Mouse (Mus musculus) midbrain, postnatal 0 days (tissue): ENCODE data around the gene Gm20388. TPM values are rescaled to one million over a fixed set of nuclear protein-coding genes. Genes with fewer than 3 reads are reported as not detected.

Source experiments
- ATAC-seq: fragments of 200-750 bp; cut with Nextera tagmentation; 2 replicates; pipeline ENCODE4 v1.8.0; 2017; ENCODE audit warnings: moderate number of reproducible peaks, mild to moderate bottlenecking, moderate TSS enrichment, moderate library complexity; ENCODE audit not compliant: low FRiP score
- DNase-seq: peaks from one replicate; pipeline ENCODE4 v3.0.0-alpha.2; 2015; ENCODE audit warnings: low spot score
- H3K27ac ChIP-seq: fragments of 300-500 bp; sonication (generic); 2 replicates; pipeline ENCODE4 v1.5.1; 2014; ENCODE audit warnings: low read depth, mild to moderate bottlenecking, low read length, mixed read lengths
- H3K27me3 ChIP-seq: fragments of 300-500 bp; sonication (generic); 2 replicates; pipeline ENCODE4 v1.6.1; 2014; ENCODE audit warnings: low read length, control low read depth, mixed read lengths; ENCODE audit not compliant: insufficient read depth
- H3K36me3 ChIP-seq: fragments of 300-500 bp; sonication (generic); 2 replicates; pipeline ENCODE4 v1.6.1; 2014; ENCODE audit warnings: low read length, control low read depth, mixed read lengths; ENCODE audit not compliant: insufficient read depth
- H3K4me1 ChIP-seq: fragments of 300-500 bp; sonication (generic); 2 replicates; pipeline ENCODE4 v1.6.1; 2014; ENCODE audit warnings: mild to moderate bottlenecking, control low read depth, antibody characterized with exemption, low read length, mixed read lengths; ENCODE audit not compliant: insufficient read depth
- H3K4me2 ChIP-seq: fragments of 300-500 bp; sonication (generic); 2 replicates; pipeline ENCODE4 v1.6.1; 2014; ENCODE audit warnings: low read depth, mild to moderate bottlenecking, low read length, mixed read lengths; ENCODE audit not compliant: poor library complexity, severe bottlenecking
- H3K4me3 ChIP-seq: fragments of 300-500 bp; sonication (generic); 2 replicates; pipeline ENCODE4 v1.5.1; 2014; ENCODE audit warnings: low read depth, mild to moderate bottlenecking, low read length, moderate library complexity
- H3K9ac ChIP-seq: fragments of 300-500 bp; sonication (generic); replicated peaks from 2 replicates; pipeline ENCODE4 v1.6.1; 2014; ENCODE audit warnings: mild to moderate bottlenecking, low read length, moderate library complexity, mixed read lengths; ENCODE audit not compliant: poor library complexity, severe bottlenecking
- H3K9me3 ChIP-seq: fragments of 300-500 bp; sonication (generic); 2 replicates; pipeline ENCODE4 v1.6.1; 2016; ENCODE audit warnings: low read length, control low read depth
- CTCF ChIP-seq: IDR thresholded peaks from 2 replicates; pipeline ENCODE4 v1.5.1; 2016; ENCODE audit warnings: antibody characterized with exemption, mild to moderate bottlenecking
- whole genome bisulfite sequencing: fragments of 180-500 bp; shearing (Covaris S2); extraction: QIAGEN DNeasy Blood & Tissue Kit; methylation state at CpG from one replicate; pipeline ENCODE4 v1.1.7; 2014; 5-methylcytosine and 5-hydroxymethylcytosine counted together
- polyA plus RNA-seq: library from polyadenylated mRNA; unstranded; fragments of >200 nt; fragmentation: Nextera tagmentation; extraction: Ambion mirVana; gene quantifications from 2 replicates; pipeline ENCODE4 v1.2.1, GENCODE M21; 2015
- total RNA-seq: library from RNA; depleted of rRNA; stranded (reverse); fragments of >200 nt; gene quantifications from 2 replicates; pipeline ENCODE4 v1.2.3, GENCODE M21; 2014

The Gm20388 gene
- total and polyA plus RNA-seq, 2 experiments from 2014 or later = 74.2 TPM; not detected in 1

DNA sequence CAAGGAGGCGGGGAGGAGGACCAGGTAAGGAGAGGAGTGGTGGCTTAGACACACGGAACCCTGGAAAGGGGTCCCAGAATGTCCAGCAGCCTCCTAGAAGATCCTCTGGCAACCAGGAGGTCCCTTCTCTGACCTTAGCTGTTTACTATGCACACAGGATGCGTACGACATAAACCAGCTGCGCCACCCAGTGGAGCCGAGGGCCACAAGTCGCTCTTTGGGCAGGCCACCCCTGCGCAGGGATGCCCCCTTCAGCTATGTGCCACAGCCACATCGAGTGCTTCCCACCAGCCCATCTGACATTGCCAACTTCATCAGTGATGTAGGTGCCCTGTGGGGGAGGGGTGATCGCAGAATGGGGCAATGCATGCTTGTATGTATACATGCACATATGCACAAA is 2954.8 kb downstream of the Gm20388 start:
- Histone ChIP-seq H3K27me3 (no peaks in the 10 kb centered on the region), H3K4me2 (peak overlapping the region; percentile 43), H3K36me3 (no peaks in the 10 kb centered on the region), H3K9ac (no peak overlapping the region), H3K4me3 (peak overlapping the region; percentile 26), H3K4me1 (no peaks in the 10 kb centered on the region), H3K27ac (no peak overlapping the region), H3K9me3 (0 out of 2 replicates have a peak, but pooled peaks cover 3% of the 10 kb centered on the region)
- peak; percentile 64 for TF ChIP-seq CTCF
- DNase-seq (peak; percentile 51), ATAC-seq (no peak)
- 59% methylated on average over 10 of the region's 10 CpGs for WGBS

GRCm38 (mm10) chr8:122866231-122866630 is 2955.6 kb downstream of the Gm20388 start:
- Histone ChIP-seq H3K4me1 (no peaks in the 10 kb centered on the region), H3K36me3 (no peaks in the 10 kb centered on the region), H3K4me2 (no peak overlapping the region), H3K27ac (no peak overlapping the region), H3K9ac (no peak overlapping the region), H3K9me3 (0 out of 2 replicates have a peak, but pooled peaks cover 3% of the 10 kb centered on the region), H3K4me3 (no peak overlapping the region), H3K27me3 (no peaks in the 10 kb centered on the region)
- no peak for ATAC-seq
- no peak for DNase-seq
- TF ChIP-seq CTCF = no peak
- 87% methylated on average over 8 of the region's 8 CpGs for WGBS

- Histone ChIP-seq H3K27ac (no peak overlapping the region), H3K27me3 (no peaks in the 10 kb centered on the region), H3K4me2 (no peak overlapping the region), H3K36me3 (no peaks in the 10 kb centered on the region), H3K9ac (no peak overlapping the region), H3K9me3 (0 out of 2 replicates have a peak, but pooled peaks cover 3% of the 10 kb centered on the region), H3K4me3 (no peak overlapping the region), H3K4me1 (no peaks in the 10 kb centered on the region)
- WGBS = 81% methylated on average over 6 of the region's 6 CpGs
- no peak for ATAC-seq
- TF ChIP-seq CTCF = no peak
- DNase-seq = no peak
Measured at GRCm38 (mm10) chr8:122867982-122868381, 2957.3 kb downstream of the Gm20388 start.

DNA sequence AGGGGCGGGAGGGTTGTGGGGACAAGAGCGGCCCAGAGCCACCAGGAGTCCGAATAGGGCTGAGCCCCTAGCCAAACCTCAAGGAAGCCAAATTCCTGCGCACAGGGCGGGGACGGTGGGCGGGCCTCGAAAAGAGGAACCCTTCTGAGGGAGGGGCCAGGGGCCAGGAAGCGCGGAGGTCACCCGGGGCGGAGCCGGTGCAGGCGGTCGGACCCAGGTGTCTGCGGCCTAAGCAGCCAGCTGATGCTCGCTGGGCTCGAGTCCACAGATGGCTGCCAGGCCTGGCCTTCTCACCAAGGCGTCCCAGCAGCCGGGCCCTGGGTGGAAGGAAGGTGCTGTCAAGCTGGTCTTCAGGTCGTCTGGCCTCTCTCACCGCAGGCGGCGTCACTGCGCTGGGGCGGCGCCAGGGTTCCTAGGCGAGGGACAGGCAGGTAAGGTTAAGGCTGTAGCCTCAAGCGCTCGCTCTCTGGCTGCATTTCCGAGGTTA is 2959.8 kb downstream of the Gm20388 start:
- DNase-seq (no peak), ATAC-seq (no peak)
- 13% methylated on average over 31 of the region's 31 CpGs for WGBS

GRCm38 (mm10) chr8:122871663-122872062 is 2961.0 kb downstream of the Gm20388 start:
- Histone ChIP-seq H3K4me3 (no peak overlapping the region), H3K36me3 (no peaks in the 10 kb centered on the region), H3K27me3 (no peaks in the 10 kb centered on the region), H3K4me1 (no peaks in the 10 kb centered on the region), H3K27ac (no peak overlapping the region), H3K4me2 (no peak overlapping the region), H3K9me3 (no peaks in the 10 kb centered on the region), H3K9ac (no peak overlapping the region)
- DNase-seq = no peak
- no peak for TF ChIP-seq CTCF
- ATAC-seq = no peak
- WGBS = 64% methylated on average over 9 of the region's 9 CpGs

More for the DNA sequence above, 2959.8 kb downstream of the Gm20388 start:
- Histone ChIP-seq H3K9me3 (no peaks in the 10 kb centered on the region), H3K27ac (no peak overlapping the region), H3K36me3 (no peaks in the 10 kb centered on the region), H3K4me1 (no peaks in the 10 kb centered on the region), H3K4me3 (no peak overlapping the region), H3K27me3 (no peaks in the 10 kb centered on the region), H3K9ac (no peak overlapping the region), H3K4me2 (no peak overlapping the region)
- TF ChIP-seq CTCF = no peak

- ATAC-seq = no peak
- Histone ChIP-seq H3K4me1 (no peaks in the 10 kb centered on the region), H3K27me3 (no peaks in the 10 kb centered on the region), H3K9me3 (no peaks in the 10 kb centered on the region), H3K4me3 (no peak overlapping the region), H3K4me2 (no peak overlapping the region), H3K9ac (no peak overlapping the region), H3K27ac (no peak overlapping the region), H3K36me3 (no peaks in the 10 kb centered on the region)
- no peak for DNase-seq
- WGBS = 57% methylated on average over 6 of the region's 6 CpGs
- TF ChIP-seq CTCF = no peak
Measured at GRCm38 (mm10) chr8:122873171-122873570, 2962.5 kb downstream of the Gm20388 start.
